Mouse (Mus musculus) forebrain, embryonic 16.5 days (tissue): Measurements from ENCODE around the gene Vamp8. TPM values are rescaled to one million over a fixed set of nuclear protein-coding genes. Genes with fewer than 3 reads are reported as not detected.

Experiments
- ATAC-seq: fragments of 200-750 bp; cut with Nextera tagmentation; 2 replicates; pipeline ENCODE4 v1.8.0; 2017; ENCODE audit warnings: mild to moderate bottlenecking, moderate library complexity
- H3K27ac ChIP-seq: fragments of 300-500 bp; sonication (generic); 2 replicates; pipeline ENCODE4 v1.5.1; 2014; ENCODE audit warnings: low read length, control low read depth
- H3K27me3 ChIP-seq: fragments of 300-500 bp; sonication (generic); replicated peaks from 2 replicates; pipeline ENCODE4 v1.6.1; 2014; ENCODE audit warnings: low read length; ENCODE audit not compliant: control insufficient read depth, insufficient read depth
- H3K36me3 ChIP-seq: fragments of 300-500 bp; sonication (generic); 2 replicates; pipeline ENCODE4 v1.6.1; 2014; ENCODE audit not compliant: control insufficient read depth, insufficient read depth
- H3K4me1 ChIP-seq: fragments of 300-500 bp; sonication (generic); replicated peaks from 2 replicates; pipeline ENCODE4 v1.6.1; 2014; ENCODE audit warnings: low read length; ENCODE audit not compliant: control insufficient read depth, insufficient read depth
- H3K4me2 ChIP-seq: fragments of 300-500 bp; sonication (generic); 2 replicates; pipeline ENCODE4 v1.6.1; 2014; ENCODE audit warnings: mild to moderate bottlenecking, low read length, control low read depth
- H3K4me3 ChIP-seq: fragments of 300-500 bp; sonication (generic); replicated peaks from 2 replicates; pipeline ENCODE4 v1.5.1; 2014; ENCODE audit warnings: mild to moderate bottlenecking, low read length, control low read depth
- H3K9ac ChIP-seq: fragments of 300-500 bp; sonication (generic); replicated peaks from 2 replicates; pipeline ENCODE4 v1.6.1; 2014; ENCODE audit warnings: low read depth, low read length, control low read depth
- H3K9me3 ChIP-seq: fragments of 300-500 bp; sonication (generic); 2 replicates; pipeline ENCODE4 v1.6.1; 2016; ENCODE audit warnings: low read length; ENCODE audit not compliant: control insufficient read depth
- WGBS: fragments of 180-500 bp; shearing (Covaris S2); extraction: QIAGEN DNeasy Blood & Tissue Kit; methylation state at CpG from one replicate; pipeline ENCODE4 v1.1.7; 2014; 5-methylcytosine and 5-hydroxymethylcytosine counted together
- polyA plus RNA-seq: library from polyadenylated mRNA; unstranded; fragments of >200 nt; fragmentation: Nextera tagmentation; extraction: Ambion mirVana; gene quantifications from 2 replicates; pipeline ENCODE4 v1.2.1, GENCODE M21; 2015

The Vamp8 gene
- polyA plus RNA-seq, 1 experiment from 2014 or later, result 14.4 TPM

DNA sequence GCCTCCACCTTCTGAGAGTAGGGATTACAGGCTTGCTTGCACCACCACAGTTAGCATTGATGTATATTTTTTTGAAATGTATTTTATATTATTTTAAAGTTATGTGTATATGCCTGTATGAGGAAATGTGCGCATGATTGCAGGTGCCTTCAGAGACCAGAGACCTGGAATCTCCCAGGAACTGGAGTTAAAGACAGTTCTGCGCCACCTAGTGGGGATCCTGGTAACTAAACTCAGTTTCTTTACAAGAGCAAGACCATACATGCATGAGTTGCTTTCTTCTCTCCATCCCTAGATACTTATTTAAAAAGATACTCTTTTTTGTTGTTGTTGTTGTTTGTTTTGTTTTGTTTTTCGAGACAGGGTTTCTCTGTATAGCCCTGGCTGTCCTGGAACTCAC, 19.1 kb upstream of the Vamp8 start:
- Histone ChIP-seq H3K9ac (no peak overlapping the region), H3K4me3 (no peak overlapping the region), H3K27ac (no peak overlapping the region), H3K4me1 (peaks cover 4% of the 10 kb centered on the region; the same call in 1 of the 2 replicates), H3K36me3 (no peaks in the 10 kb centered on the region), H3K4me2 (no peak overlapping the region), H3K27me3 (no peaks in the 10 kb centered on the region), H3K9me3 (no peaks in the 10 kb centered on the region)
- no peak for ATAC-seq
- 10% methylated on average over 3 of the region's 3 CpGs for WGBS

DNA sequence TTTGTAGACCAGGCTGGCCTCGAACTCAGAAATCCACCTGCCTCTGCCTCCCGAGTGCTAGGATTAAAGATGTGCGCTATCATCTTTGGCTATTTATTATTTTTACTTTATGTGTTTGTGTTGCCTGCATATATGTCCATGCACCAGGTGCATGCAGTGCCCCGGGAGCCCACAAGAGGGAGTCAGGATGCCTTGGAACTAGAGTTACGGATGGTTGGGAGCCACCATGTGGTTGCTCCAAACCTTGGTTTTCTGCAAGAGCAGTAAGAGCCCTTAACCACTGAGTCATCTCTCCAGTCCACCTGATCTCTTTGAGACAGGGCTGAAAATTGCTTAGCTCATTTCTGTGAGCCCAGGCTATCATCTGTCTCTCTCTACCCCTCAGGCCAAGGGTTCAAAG, 16.6 kb upstream of the Vamp8 start:
- no peaks in the 10 kb centered on the region for H3K9me3 ChIP-seq
- no peaks in the 10 kb centered on the region for H3K27me3 ChIP-seq
- no peak overlapping the region for H3K4me3 ChIP-seq
- WGBS, result 2% methylated on average over 5 of the region's 5 CpGs
- H3K4me2 ChIP-seq, result no peak overlapping the region
- H3K27ac ChIP-seq, result no peak overlapping the region
- H3K9ac ChIP-seq, result no peak overlapping the region
- peak; percentile 45 for ATAC-seq
- H3K36me3 ChIP-seq, result no peaks in the 10 kb centered on the region
- H3K4me1 ChIP-seq, result no peaks in the 10 kb centered on the region

DNA sequence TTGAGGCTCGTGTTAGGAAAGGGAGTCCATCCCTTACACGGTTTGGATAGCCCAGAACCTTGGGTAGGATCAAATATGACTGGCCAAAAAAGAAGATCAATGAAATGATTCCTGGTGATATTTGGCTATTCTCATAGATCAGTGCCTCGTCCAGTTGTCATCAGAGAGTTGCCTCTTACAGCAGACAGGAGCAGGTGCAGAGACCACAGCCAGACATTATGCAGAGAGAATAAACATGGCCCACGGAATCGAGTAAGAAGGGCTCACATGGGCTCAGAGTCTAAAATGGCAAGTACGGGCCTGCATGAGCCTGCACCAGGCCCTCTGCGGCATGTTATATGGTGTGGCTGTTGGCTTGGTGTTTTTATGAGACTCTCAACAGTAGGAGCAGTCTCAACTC, 14.9 kb upstream of the Vamp8 start:
- Histone ChIP-seq H3K4me1 (no peaks in the 10 kb centered on the region), H3K9ac (no peak overlapping the region), H3K36me3 (no peaks in the 10 kb centered on the region), H3K27ac (no peak overlapping the region), H3K27me3 (no peaks in the 10 kb centered on the region), H3K9me3 (no peaks in the 10 kb centered on the region), H3K4me3 (no peak overlapping the region), H3K4me2 (no peak overlapping the region)
- ATAC-seq, result no peak
- WGBS, result 84% methylated on average over 7 of the region's 7 CpGs

DNA sequence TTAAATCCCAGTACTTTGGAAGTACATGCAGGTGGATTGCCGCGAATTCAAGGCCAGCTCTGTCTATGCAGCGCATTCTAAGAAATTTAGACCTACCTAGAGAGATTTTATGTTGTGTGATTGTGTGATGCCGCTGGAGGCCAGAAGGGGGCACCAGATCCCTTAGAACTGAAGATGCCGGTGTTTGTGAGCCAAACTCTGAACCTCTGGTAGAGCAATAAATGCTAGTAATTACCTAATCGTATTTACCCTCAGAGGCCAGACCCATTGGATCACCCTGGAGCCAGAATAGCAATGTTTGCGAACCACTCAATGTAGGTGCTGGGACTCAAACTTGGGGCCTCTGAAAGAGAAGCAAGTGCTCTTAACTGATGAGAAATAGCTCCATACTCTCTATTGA, 11.4 kb upstream of the Vamp8 start:
- Histone ChIP-seq H3K4me2 (no peak overlapping the region), H3K9me3 (no peaks in the 10 kb centered on the region), H3K4me1 (no peaks in the 10 kb centered on the region), H3K9ac (no peak overlapping the region), H3K27me3 (no peaks in the 10 kb centered on the region), H3K36me3 (no peaks in the 10 kb centered on the region), H3K27ac (no peak overlapping the region), H3K4me3 (no peak overlapping the region)
- 25% methylated on average over 7 of the region's 7 CpGs for WGBS
- 0 out of 2 replicates have a peak, but pooled peaks have one; percentile 38 for ATAC-seq

DNA sequence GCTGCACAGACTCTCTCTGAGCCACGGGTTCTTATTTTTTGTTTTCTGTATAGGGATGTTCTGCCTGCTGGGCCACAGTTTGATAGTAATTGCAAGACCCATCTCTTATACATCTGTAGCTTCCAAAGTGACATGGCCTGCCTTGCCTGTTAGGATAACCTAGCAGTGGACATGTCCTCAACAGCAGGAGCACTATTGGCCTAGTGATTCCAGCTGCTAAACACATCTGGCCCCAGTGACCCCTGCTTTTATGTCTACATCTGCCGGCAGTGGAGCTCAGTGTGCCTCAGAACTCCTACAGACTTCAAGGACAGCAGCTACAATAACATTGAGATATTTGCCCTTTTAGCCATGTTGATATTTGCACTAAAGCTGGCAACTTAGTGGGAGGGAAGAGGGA, 9.5 kb upstream of the Vamp8 start:
- Histone ChIP-seq H3K27me3 (no peaks in the 10 kb centered on the region), H3K36me3 (no peaks in the 10 kb centered on the region), H3K4me2 (no peak overlapping the region), H3K9me3 (no peaks in the 10 kb centered on the region), H3K9ac (no peak overlapping the region), H3K4me1 (no peaks in the 10 kb centered on the region), H3K27ac (no peak overlapping the region), H3K4me3 (no peak overlapping the region)
- no peak for ATAC-seq
- 70% methylated on average over 2 of the region's 2 CpGs for WGBS

DNA sequence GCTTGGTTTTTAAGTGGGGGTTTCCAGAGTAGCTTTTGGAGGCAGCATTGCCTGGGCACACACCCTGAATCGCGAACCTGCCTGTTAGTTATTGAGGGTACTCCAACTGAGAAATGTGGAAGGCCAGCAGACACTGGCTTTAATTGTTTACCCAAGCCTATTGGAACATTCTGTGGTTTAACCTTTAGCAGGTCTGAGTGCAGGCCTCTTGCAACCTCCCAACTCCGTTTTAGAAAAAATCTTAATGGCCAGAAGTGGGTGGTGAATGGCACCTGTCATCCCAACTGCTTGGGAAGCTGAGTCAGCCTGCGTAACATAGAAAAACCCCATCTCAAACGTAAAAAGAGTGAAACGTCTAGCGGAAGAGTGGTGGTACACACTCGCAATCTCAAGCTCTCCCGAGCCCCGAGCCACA, 6.3 kb upstream of the Vamp8 start:
- no peak overlapping the region for H3K4me3 ChIP-seq
- no peaks in the 10 kb centered on the region for H3K36me3 ChIP-seq
- ATAC-seq, result no peak
- WGBS, result 82% methylated on average over 10 of the region's 10 CpGs
- H3K4me1 ChIP-seq, result no peaks in the 10 kb centered on the region
- H3K9me3 ChIP-seq, result no peaks in the 10 kb centered on the region
- H3K4me2 ChIP-seq, result no peak overlapping the region
- no peak overlapping the region for H3K9ac ChIP-seq
- H3K27ac ChIP-seq, result no peak overlapping the region
- H3K27me3 ChIP-seq, result no peaks in the 10 kb centered on the region

DNA sequence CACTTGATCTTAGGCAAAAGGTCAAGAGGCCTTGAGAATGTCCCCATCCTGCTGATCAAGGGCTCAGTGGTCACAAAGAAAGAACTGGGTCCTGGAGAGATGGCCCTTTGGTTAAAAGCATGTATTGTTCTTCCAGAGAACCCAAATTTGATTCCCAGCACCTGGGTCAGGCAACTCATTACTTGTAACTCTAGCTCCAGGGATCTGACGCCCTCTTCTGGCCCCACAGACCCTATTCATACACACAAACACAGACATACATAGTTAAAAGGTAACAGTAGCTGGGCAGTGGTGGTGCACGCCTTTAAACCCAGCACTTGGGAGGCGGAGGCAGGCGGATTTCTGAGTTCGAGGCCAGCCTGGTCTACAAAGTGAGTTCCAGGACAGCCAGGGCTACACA, 1.8 kb upstream of the Vamp8 start:
- Histone ChIP-seq H3K27me3 (no peaks in the 10 kb centered on the region; the same call in 1 of the 2 replicates), H3K4me2 (no peak overlapping the region), H3K27ac (no peak overlapping the region), H3K4me1 (peaks cover 11% of the 10 kb centered on the region), H3K9ac (no peak overlapping the region), H3K9me3 (no peaks in the 10 kb centered on the region), H3K4me3 (no peak overlapping the region), H3K36me3 (no peaks in the 10 kb centered on the region)
- ATAC-seq, result no peak
- 88% methylated on average over 5 of the region's 5 CpGs for WGBS

DNA sequence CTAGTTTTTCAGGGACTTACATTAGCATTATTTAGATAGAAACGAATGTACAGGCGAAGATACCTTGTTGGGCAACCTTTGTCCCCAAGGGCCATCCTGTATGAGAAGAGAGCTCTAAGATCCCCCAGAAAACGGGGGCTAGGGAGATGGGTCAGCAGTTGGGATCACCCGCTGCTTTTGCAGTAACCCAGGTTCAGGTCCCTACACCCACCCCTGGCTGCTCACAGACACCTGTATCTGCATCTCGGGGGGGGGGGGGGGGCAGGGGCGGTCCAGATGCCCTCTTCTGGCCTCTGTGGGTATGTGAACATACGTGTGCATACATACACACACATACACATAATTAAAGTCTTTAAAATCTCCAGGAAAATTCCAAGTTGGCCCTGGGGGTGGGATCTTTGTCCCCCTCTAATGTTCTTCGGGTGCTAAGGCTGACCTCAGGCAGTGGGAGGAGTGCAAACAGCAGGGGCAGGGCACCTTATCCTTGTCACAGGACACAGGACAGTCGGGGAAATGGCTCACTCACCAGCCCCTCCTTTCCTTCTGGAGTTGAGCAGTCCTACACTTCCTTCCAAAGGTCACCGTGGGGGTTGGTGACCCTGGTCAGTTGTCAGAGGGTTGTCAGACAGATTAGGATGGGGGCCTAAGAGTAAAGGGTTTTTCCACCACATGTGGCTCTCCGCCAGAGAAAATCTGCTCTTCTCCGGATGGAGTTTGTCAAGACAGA, 455 bp upstream of the Vamp8 start:
- Histone ChIP-seq H3K27me3 (no peaks in the 10 kb centered on the region; the same call in 1 of the 2 replicates), H3K36me3 (no peaks in the 10 kb centered on the region), H3K9ac (no peak overlapping the region), H3K4me2 (peak overlapping the region; percentile 57; the same call in 1 of the 2 replicates), H3K4me1 (peaks cover 11% of the 10 kb centered on the region), H3K9me3 (no peaks in the 10 kb centered on the region), H3K4me3 (no peak overlapping the region; the same call in 1 of the 2 replicates), H3K27ac (no peak overlapping the region)
- no peak for ATAC-seq
- 27% methylated on average over 11 of the region's 12 CpGs for WGBS

DNA sequence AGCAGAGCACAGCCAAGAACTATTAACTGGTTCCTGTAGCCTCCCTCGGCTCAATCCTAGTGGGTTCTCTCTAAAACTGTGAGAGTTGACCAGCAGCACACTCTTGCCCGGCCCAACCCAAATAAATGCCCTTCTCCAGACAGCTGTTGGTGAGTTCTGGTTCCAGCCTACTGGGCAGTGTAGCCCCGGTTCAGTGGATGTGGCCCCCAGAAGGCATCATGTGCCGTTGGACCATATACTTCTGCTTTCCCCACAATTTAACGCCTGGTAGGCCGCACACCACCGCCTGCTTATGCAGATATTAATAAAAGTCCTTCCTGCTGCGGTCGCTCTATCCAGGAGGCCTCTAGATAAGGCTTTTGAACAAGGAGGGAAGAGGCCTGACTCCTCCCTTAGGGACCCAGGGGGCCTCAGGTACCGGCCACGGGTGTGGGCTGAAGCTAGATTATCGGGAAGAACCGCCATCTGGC, 997 bp downstream of the Vamp8 start:
- Histone ChIP-seq H3K4me2 (peak overlapping the region; percentile 57), H3K36me3 (no peaks in the 10 kb centered on the region), H3K4me1 (peaks cover 11% of the 10 kb centered on the region), H3K9ac (peak overlapping the region; percentile 52), H3K27me3 (no peaks in the 10 kb centered on the region; the same call in 1 of the 2 replicates), H3K4me3 (peak overlapping the region; percentile 34), H3K27ac (no peak overlapping the region), H3K9me3 (no peaks in the 10 kb centered on the region)
- WGBS, result 35% methylated on average over 13 of the region's 13 CpGs
- peak; percentile 12; the same call in 1 of the 2 replicates for ATAC-seq
